Mouse (Mus musculus) cerebellum, postnatal 10 days (tissue): Measurements from ENCODE around the gene Vmn2r83.

Experiments used
- DNase-seq, 2 experiments: peaks; one replicate each; pipeline ENCODE4 v3.0.0; 2021; ENCODE audit warnings: mixed read lengths in 2 of 2

Vmn2r83 gene

DNA sequence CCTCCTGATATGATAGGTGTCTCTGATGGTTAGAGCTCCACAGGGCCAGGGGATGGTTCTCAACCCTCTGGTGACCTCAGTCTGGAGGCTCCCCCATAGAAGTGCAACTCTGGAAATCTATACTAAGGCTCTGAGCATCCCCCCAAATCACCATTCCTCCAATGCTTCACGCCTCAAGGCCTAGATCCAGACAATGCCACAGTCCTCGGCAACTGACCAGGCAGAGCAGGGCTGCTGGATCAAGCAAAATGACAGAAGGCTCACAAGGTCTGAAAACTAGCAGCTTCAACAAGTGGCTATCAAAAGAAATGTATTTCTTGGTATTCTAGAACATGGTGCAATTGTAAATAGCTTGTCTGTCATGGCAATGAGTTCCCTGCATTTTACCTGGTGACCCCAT, 69.2 kb downstream of the Vmn2r83 start:
- DNase-seq, result peak in 1 of 2 experiments; percentile 1

DNA sequence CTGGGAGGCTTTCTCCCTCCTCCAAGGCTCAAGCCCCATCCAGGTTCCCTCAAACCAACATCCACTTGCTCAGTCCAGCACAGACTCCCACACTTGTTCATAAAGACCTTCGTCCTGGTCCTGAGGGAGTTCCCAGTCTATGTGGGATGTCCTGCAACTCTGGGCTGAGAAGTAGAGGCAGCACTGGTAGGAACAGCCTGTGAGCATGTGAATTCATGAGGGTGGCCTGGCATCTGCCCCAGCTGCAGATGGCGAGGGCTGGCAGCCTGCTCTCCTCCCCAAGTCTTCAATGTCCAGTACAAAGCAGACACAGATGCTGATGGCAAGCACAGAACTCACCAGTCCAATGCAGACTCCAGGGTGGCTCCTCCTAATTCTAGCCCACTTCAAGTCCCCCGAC, 69.8 kb downstream of the Vmn2r83 start:
- DNase-seq, result peak; percentile 56 to 72

DNA sequence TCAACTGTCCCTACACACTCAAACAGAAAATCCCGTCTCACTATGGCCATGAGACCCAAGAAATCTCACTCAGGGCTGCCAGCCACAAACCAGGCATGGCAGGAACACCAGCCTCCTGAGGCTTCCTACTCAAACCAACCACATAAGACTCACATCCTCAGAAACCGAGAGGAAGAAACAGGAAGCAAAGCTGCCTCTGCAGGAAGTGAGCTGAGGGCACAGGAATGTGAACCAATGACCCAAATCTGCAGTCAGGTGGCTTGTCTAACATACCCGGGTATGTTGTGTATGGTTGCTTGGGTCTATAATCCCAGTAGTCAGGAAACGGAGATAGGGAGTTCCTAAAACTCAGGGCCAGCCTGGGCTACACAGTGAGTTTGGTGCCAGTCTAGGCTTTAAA, 70.3 kb downstream of the Vmn2r83 start:
- DNase-seq, result no peak

DNA sequence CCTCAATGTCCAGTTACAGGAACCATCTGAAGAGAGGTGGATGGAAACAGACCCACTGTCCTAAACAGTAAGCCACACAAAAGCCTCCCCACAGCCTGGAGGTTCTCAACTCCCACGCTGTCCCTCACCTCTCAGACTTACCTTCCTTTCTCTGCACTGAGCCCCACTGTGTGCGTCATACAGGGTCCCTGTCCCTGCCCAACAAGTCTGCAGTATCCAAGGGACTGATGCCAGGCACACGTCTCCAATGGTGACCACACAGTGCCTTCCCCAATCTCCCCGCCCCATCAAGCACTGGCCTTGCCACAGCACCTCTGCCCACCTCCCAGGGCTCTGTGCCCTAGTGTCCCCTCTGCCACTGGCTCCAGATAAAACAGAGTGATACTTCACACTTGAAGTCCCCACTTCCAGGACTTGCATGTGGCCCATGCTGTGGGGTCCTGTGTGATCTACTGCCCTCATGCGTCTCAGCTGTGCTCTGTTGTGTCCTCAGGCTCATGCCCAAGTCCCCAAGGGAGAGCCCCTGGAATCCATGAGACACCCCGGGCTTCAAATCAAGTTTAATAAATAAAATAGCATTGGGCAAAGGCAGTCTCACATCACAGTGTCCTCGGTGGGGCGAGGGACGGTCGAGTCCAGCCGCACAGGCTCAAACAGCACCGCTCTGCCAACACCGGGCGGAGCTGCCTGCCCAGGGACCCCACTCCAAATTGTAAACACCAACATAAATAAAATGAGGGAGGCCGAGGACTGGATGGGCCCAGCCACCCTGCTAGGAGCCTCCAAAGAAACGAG, 71.4 kb downstream of the Vmn2r83 start:
- peak in 1 of 2 experiments; percentile 12 for DNase-seq

DNA sequence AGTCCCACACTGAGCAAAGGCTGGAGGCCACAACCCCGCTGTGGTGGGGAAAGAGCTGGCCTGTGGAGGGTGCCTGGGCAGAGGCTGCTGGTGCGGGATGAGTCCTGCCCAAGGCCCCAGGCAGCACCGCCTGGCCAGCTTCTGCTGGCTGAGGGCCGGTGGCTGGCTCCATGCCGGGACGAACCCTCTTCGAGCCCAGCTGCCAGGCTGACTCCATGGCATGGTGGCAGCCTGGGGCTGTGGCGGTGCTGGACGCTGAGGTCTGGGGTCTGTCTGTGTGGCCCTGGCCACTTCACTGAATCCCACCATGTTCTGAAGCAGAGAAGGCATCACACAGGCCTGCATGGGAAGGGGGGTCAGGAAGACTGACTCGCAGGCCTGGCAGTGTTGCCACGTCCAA, 72.2 kb downstream of the Vmn2r83 start:
- peak; percentile 81 to 88 for DNase-seq

DNA sequence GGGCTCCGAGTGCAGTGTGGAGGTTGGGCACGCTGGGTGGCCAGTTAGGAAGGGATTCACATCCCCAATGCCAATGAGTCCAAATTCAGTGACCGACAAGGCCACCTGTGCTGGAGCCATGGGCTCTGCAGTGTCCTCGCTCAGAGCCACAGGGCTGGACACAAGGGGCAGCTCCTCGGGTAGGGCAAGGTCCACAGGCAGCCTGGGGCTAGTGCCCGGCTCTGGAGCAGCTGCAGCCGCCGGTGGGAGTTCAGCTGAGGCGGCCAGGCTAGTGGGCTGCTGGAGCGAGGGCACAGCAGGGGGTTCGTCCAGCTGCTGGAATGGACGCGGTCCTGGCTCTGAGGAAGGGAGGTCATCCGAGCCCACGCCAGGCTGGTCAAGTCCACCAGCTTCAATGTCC, 73.0 kb downstream of the Vmn2r83 start:
- DNase-seq, result peak; percentile 40 to 46

DNA sequence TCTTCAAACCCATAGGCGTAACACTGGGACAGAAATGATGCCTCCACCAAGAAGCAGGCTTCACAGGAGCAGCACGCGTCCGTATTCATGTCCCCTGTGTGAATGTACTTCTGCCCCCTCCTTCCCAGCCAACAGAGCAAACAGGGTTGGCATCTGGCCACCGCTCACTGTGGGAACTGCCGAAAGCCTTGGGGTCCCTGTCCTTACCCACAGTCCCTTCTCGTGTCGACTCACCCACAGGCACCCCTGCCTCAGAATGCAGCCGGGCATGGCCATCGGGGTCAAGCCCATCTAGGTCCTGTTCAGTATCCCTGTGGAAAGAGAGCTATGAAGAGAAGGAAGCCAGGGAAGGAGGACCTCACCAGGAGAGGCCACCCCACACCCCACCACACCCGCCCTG, 73.6 kb downstream of the Vmn2r83 start:
- DNase-seq, result peak in 1 of 2 experiments; percentile 24
